Mouse (Mus musculus): Measurements from ENCODE around the gene Tm7sf2. TPM values are rescaled to one million over a fixed set of nuclear protein-coding genes. Genes with fewer than 3 reads are reported as not detected.
"Not testable (repeated sequence)": the region's sequence is repeated elsewhere in the genome, so short reads cannot be mapped to it uniquely, and the experiment has no call there.

The Tm7sf2 gene
- polyA plus RNA-seq, 2 experiments: 35.0 to 35.9 TPM

DNA sequence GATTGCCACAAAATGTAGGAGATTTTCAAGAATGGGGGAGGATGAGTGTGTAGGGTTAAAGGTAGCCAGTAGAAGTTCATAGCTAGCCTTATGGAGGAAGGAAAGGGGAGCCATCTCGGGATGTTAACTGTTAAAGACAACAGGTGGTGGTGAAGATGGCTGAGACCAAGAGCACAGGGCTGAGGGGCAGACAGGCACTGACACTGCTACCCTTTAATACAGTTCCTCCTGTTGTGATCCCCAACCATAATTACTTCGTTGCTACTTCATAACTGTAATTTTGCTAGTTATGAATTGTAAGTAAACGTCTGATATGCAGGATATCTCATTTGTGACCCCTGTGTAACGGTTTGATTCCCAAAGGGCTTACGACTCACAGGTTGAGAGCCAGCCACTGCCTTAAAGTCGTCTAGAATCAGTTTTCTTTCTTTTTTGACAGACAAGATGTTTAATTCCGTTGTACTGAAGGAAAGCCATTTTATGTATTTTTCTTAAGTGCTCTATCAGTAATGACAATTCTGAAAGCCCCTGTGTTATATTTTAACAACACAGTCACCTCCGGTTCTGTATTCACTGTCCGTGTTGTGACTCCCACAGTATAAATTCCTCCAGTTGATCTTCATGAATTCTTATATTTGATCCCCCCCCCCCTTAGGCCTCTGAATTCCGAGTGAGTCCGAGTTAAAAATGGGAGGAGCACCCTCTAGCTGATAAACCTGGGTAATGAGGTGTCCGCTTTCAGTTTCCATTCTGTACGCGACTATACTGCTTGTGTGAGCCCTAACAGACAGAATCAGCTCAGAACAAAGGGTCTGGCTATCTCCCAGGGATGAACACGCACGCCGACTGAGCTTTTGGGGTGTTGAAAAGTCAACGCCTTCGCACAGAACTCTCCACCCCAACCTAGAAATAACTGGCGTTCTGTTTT is 22.5 kb downstream of the Tm7sf2 start:
- peak overlapping the region; percentile 97 for H3K9ac ChIP-seq (replicated peaks)

DNA sequence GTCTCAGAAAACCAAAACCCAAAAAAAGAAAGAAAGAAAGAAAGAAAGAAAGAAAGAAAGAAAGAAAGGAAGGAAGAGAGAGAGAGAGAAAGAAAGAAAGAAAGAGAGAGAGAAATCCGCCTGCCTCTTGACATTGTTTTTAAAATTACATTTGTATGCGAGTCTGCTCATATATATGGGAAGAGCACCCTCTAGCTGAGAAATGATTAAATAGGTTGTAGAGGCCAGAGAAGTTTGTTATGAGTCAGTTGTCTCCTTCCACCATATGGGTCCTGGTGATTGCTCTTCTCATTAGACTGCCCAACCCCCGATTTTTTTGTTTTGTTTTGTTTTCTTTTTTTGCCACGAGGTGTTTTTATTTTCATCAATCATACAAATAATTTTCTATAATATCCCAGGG is 24.1 kb downstream of the Tm7sf2 start:
- peak in 1 of 3 experiments; percentile 37 for DNase-seq (ENCODE audit: low read depth in 3 of 3, low spot score in 3 of 3)
- 33% methylated on average over 4 of the region's 4 CpGs for WGBS (ENCODE audit: insufficient replicate concordance)
- peak; percentile 44 for TF ChIP-seq CTCF (IDR thresholded peaks at IDR 0.05; ENCODE audit: low read depth)
- H3K27ac ChIP-seq; ATAC-seq (ENCODE audit: insufficient read depth); H3K27me3 ChIP-seq (ENCODE audit: control insufficient read depth, insufficient read depth, low read length); H3K36me3 ChIP-seq (replicated peaks; ENCODE audit: control insufficient read depth, insufficient read depth, low read depth); H3K4me3 ChIP-seq (ENCODE audit: insufficient read depth in 1 of 2, low read depth in 2 of 2, low read length in 2 of 2); H3K4me2 ChIP-seq (ENCODE audit: low read depth); H3K9ac ChIP-seq (replicated peaks); H3K9me3 ChIP-seq (ENCODE audit: control insufficient read depth, low read length): not testable (repeated sequence)
- peaks cover 15 to 21% of the 10 kb centered on the region in 2 experiments for H3K4me1 ChIP-seq (replicated peaks; ENCODE audit: control insufficient read depth in 2 of 2, insufficient read depth in 2 of 2, low read length in 1 of 2)

More for the DNA sequence above, 22.5 kb downstream of the Tm7sf2 start:
- no peaks in the 10 kb centered on the region for H3K27me3 ChIP-seq (ENCODE audit: control insufficient read depth, insufficient read depth, low read length)
- peaks cover 25% of the 10 kb centered on the region for H3K36me3 ChIP-seq (replicated peaks; ENCODE audit: control insufficient read depth, insufficient read depth, low read depth)
- DNase-seq (ENCODE audit: low read depth in 3 of 3, low spot score in 3 of 3) (peak; percentile 49 to 66 (median 51)), ATAC-seq (ENCODE audit: insufficient read depth) (peak; percentile 53)
- WGBS (ENCODE audit: insufficient replicate concordance): 11% methylated on average over 20 of the region's 20 CpGs
- TF ChIP-seq CTCF (IDR thresholded peaks at IDR 0.05; ENCODE audit: low read depth) (peak; percentile 44), EP300 (IDR thresholded peaks at IDR 0.05; ENCODE audit: low read depth) (no peak)
- H3K9me3 ChIP-seq (ENCODE audit: control insufficient read depth, low read length): no peaks in the 10 kb centered on the region
- peaks cover 15 to 21% of the 10 kb centered on the region in 2 experiments for H3K4me1 ChIP-seq (replicated peaks; ENCODE audit: control insufficient read depth in 2 of 2, insufficient read depth in 2 of 2, low read length in 1 of 2)
- peak overlapping the region; percentile 90 to 91 for H3K4me3 ChIP-seq (ENCODE audit: insufficient read depth in 1 of 2, low read depth in 2 of 2, low read length in 2 of 2)
- peak overlapping the region; percentile 99 for H3K4me2 ChIP-seq (ENCODE audit: low read depth)
- H3K27ac ChIP-seq: peak overlapping the region; percentile 96

DNA sequence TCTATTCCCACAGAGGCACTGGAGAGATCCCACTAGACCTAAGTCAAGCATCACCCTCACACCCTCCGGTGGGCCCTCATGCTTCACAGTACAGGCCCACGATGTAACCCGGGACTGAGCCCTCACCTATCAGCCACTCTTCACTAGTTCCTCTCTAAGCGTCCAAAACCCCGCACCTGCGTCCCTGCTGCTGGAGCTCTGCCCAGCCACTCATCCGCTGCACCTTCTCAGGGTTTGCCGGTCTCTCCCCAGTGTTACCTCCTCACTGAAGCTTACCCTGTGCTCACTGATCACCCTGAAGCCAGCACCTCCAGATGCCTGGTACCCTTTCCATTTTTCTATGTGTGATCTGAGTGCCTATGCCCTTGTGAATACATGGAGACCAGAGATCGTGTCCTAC is 25.9 kb downstream of the Tm7sf2 start:
- H3K4me2 ChIP-seq (ENCODE audit: low read depth): no peak overlapping the region
- H3K27me3 ChIP-seq (ENCODE audit: control insufficient read depth, insufficient read depth, low read length): no peaks in the 10 kb centered on the region
- 77% methylated on average over 9 of the region's 9 CpGs for WGBS (ENCODE audit: insufficient replicate concordance)
- DNase-seq (ENCODE audit: low read depth in 3 of 3, low spot score in 3 of 3) (no peak), ATAC-seq (ENCODE audit: insufficient read depth) (no peak)
- no peak overlapping the region for H3K9ac ChIP-seq (replicated peaks)
- H3K4me1 ChIP-seq (replicated peaks; ENCODE audit: control insufficient read depth in 2 of 2, insufficient read depth in 2 of 2, low read length in 1 of 2): peaks cover 3 to 7% of the 10 kb centered on the region in 2 experiments; a peak in 3 of 4 replicates
- no peaks in the 10 kb centered on the region for H3K36me3 ChIP-seq (replicated peaks; ENCODE audit: control insufficient read depth, insufficient read depth, low read depth)
- H3K27ac ChIP-seq: no peak overlapping the region
- no peak overlapping the region for H3K4me3 ChIP-seq (ENCODE audit: insufficient read depth in 1 of 2, low read depth in 2 of 2, low read length in 2 of 2)
- no peaks in the 10 kb centered on the region for H3K9me3 ChIP-seq (ENCODE audit: control insufficient read depth, low read length)
- TF ChIP-seq EP300 (IDR thresholded peaks at IDR 0.05; ENCODE audit: low read depth): no peak
- no peak for TF ChIP-seq CTCF (IDR thresholded peaks at IDR 0.05; ENCODE audit: low read depth)

DNA sequence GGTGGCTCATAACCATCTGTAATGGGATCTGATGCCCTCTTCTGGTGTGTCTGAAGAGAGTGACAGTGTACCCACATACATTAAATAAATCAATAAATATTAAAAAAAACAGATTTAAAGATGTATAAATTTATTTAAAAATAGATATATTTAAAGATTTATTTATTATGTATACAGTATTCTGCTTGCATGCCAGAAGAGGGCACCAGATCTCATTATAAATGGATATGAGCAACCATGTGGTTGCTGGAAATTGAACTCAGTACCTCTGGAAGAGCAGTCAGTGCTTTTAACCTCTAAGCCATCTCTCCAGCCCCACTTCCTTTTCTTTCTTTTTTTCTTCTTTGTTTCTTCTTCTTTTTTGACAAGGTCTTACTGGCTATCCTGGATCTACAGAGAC is 28.2 kb downstream of the Tm7sf2 start:
- H3K36me3 ChIP-seq (replicated peaks; ENCODE audit: control insufficient read depth, insufficient read depth, low read depth): no peaks in the 10 kb centered on the region
- H3K4me3 ChIP-seq (ENCODE audit: insufficient read depth in 1 of 2, low read depth in 2 of 2, low read length in 2 of 2): no peak overlapping the region
- no peak overlapping the region for H3K27ac ChIP-seq
- no peaks in the 10 kb centered on the region for H3K9me3 ChIP-seq (ENCODE audit: control insufficient read depth, low read length)
- H3K9ac ChIP-seq (replicated peaks): no peak overlapping the region
- no peak for TF ChIP-seq EP300 (IDR thresholded peaks at IDR 0.05; ENCODE audit: low read depth)
- peak; percentile 24; the same call in 1 of the 2 replicates for TF ChIP-seq CTCF (IDR thresholded peaks at IDR 0.05; ENCODE audit: low read depth)
- H3K27me3 ChIP-seq (ENCODE audit: control insufficient read depth, insufficient read depth, low read length): no peaks in the 10 kb centered on the region
- ATAC-seq (ENCODE audit: insufficient read depth): no peak
- no peak for DNase-seq (ENCODE audit: low read depth in 3 of 3, low spot score in 3 of 3)
- peaks cover 0 to 8% of the 10 kb centered on the region in 2 experiments; a peak in 2 of 4 replicates for H3K4me1 ChIP-seq (replicated peaks; ENCODE audit: control insufficient read depth in 2 of 2, insufficient read depth in 2 of 2, low read length in 1 of 2)
- no peak overlapping the region for H3K4me2 ChIP-seq (ENCODE audit: low read depth)

DNA sequence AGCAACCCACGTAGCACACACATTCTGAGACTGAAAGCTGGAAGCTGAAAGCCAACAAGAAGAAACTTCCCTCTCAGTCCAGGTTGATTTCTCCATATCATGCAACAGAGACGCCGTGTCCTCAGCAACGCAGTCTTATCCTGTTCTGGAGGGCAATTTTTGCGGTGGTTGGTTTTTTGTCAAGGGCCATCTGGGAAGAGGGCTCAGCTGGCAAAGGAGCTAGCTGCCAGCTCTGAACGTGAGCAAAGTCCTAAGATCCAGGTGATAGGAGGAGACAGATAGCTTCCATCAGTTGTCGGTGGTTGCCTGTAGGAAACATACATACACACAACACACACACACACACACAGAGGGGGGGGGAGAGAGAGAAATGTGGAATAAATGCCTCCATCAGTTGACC is 29.8 kb downstream of the Tm7sf2 start:
- no peaks in the 10 kb centered on the region for H3K36me3 ChIP-seq (replicated peaks; ENCODE audit: control insufficient read depth, insufficient read depth, low read depth)
- no peaks in the 10 kb centered on the region for H3K9me3 ChIP-seq (ENCODE audit: control insufficient read depth, low read length)
- 55% methylated on average over 7 of the region's 7 CpGs for WGBS (ENCODE audit: insufficient replicate concordance)
- no peak overlapping the region for H3K27ac ChIP-seq
- no peaks in the 10 kb centered on the region for H3K27me3 ChIP-seq (ENCODE audit: control insufficient read depth, insufficient read depth, low read length)
- TF ChIP-seq CTCF (IDR thresholded peaks at IDR 0.05; ENCODE audit: low read depth) (no peak), EP300 (IDR thresholded peaks at IDR 0.05; ENCODE audit: low read depth) (no peak)
- H3K4me1 ChIP-seq (replicated peaks; ENCODE audit: control insufficient read depth in 2 of 2, insufficient read depth in 2 of 2, low read length in 1 of 2): peaks cover 0 to 7% of the 10 kb centered on the region in 2 experiments; a peak in 2 of 4 replicates
- H3K4me2 ChIP-seq (ENCODE audit: low read depth): no peak overlapping the region
- ATAC-seq (ENCODE audit: insufficient read depth) (no peak), DNase-seq (ENCODE audit: low read depth in 3 of 3, low spot score in 3 of 3) (no peak)
- H3K9ac ChIP-seq (replicated peaks): no peak overlapping the region
- no peak overlapping the region for H3K4me3 ChIP-seq (ENCODE audit: insufficient read depth in 1 of 2, low read depth in 2 of 2, low read length in 2 of 2)

Measured in liver, embryonic 14.5 days (tissue).